Mouse (Mus musculus): Measurements from ENCODE around the gene Runx3.

- TF ChIP-seq POLR2A (IDR thresholded peaks at IDR 0.05; ENCODE audit: extremely low read depth, insufficient read depth, low read length), result no peak
- no peak for TF ChIP-seq CTCF (IDR thresholded peaks at IDR 0.05; ENCODE audit: low read depth, low read length)
Observed at GRCm38 (mm10) chr4:135115426-135116170, 4.9 kb upstream of the Runx3 start.

All from liver, adult 2 months (tissue).